Mouse (Mus musculus) left cerebral cortex, adult 2 months (tissue): ENCODE measurements around the gene Dpysl5. TPM values are rescaled to one million over a fixed set of nuclear protein-coding genes. Genes with fewer than 3 reads are reported as not detected.

Experiments
- DNase-seq, 2 experiments: peaks; one replicate each; pipeline ENCODE4 v3.0.0; 2021 to 2022; ENCODE audit warnings: low spot score in 2 of 2, mixed read lengths in 1 of 2; ENCODE audit errors: extremely low spot score in 1 of 2
- H3K27ac ChIP-seq: fragments of 200-600 bp; 2 replicates; pipeline ENCODE4 v1.8.1; 2022
- H3K4me3 ChIP-seq: fragments of 200-600 bp; 2 replicates; pipeline ENCODE4 v1.8.1; 2022
- CTCF ChIP-seq: fragments of 200-600 bp; IDR thresholded peaks from 2 replicates; pipeline ENCODE4 v1.8.1; 2022; ENCODE audit warnings: antibody characterized with exemption, mild to moderate bottlenecking, moderate library complexity
- intact Hi-C: fragments of 180-260 bp; cut with DNase I; formaldehyde crosslinking; loops from one replicate; pipeline ENCODE4 v1.15.1; 2025
- total RNA-seq, 2 experiments: library from RNA; stranded (reverse); gene quantifications; 2 replicates each; pipeline ENCODE4 v1.2.3; 2021

Gene Dpysl5
- total RNA-seq, 2 experiments from 2014 or later, result 21.2 to 27.3 TPM

- DNase-seq, result peak; percentile 14 to 21
- H3K4me3 ChIP-seq, result peak overlapping the region; percentile 60
- TF ChIP-seq CTCF, result no peak
- intact Hi-C loops, result loop anchor here (10.0 kb wide), 1 partner anchor 172 kb away; the partner anchor contains the start of gene Agbl5
- peak overlapping the region; percentile 48 for H3K27ac ChIP-seq
Observed at GRCm38 (mm10) chr5:30712441-30713298, 1.3 kb downstream of the Dpysl5 start.

- intact Hi-C loops, result loop anchor here (10.0 kb wide), 1 partner anchor 172 kb away; the partner anchor contains the start of gene Agbl5
- H3K27ac ChIP-seq, result no peak overlapping the region
- DNase-seq, result peak in 1 of 2 experiments; percentile 20
- peak overlapping the region; percentile 60 for H3K4me3 ChIP-seq
- no peak for TF ChIP-seq CTCF
Observed at GRCm38 (mm10) chr5:30713299-30713675, 1.9 kb downstream of the Dpysl5 start.

- no peak for TF ChIP-seq CTCF
- DNase-seq, result no peak
- Histone ChIP-seq H3K27ac (no peak overlapping the region), H3K4me3 (peak overlapping the region; percentile 60)
- intact Hi-C loops, result loop anchor here (10.0 kb wide), 1 partner anchor 171 kb away; the partner anchor contains the start of gene Agbl5
Observed at GRCm38 (mm10) chr5:30713691-30714090, 2.3 kb downstream of the Dpysl5 start.

- no peak overlapping the region for H3K27ac ChIP-seq
- H3K4me3 ChIP-seq, result no peak overlapping the region
- intact Hi-C loops, result loop anchor here (10.0 kb wide), 1 partner anchor 168 kb away; the partner anchor contains the start of gene Agbl5
- DNase-seq, result no peak
- no peak for TF ChIP-seq CTCF
Observed at GRCm38 (mm10) chr5:30716311-30716710, 4.9 kb downstream of the Dpysl5 start.

GRCm38 (mm10) chr5:30717506-30717905, 6.1 kb downstream of the Dpysl5 start:
- intact Hi-C loops, result loop anchor here (10.0 kb wide), 1 partner anchor 167 kb away; the partner anchor contains the start of gene Agbl5

GRCm38 (mm10) chr5:30717991-30718703, 6.8 kb downstream of the Dpysl5 start:
- Histone ChIP-seq H3K27ac (no peak overlapping the region), H3K4me3 (no peak overlapping the region)
- no peak for DNase-seq
- TF ChIP-seq CTCF, result no peak
- intact Hi-C loops, result loop anchor here (10.0 kb wide), 1 partner anchor 167 kb away; the partner anchor contains the start of gene Agbl5

More at GRCm38 (mm10) chr5:30717506-30717905, 6.1 kb downstream of the Dpysl5 start:
- no peak for TF ChIP-seq CTCF
- H3K4me3 ChIP-seq, result no peak overlapping the region
- no peak for DNase-seq
- H3K27ac ChIP-seq, result no peak overlapping the region

- DNase-seq, result no peak
- intact Hi-C loops, result no loop called here
- no peak overlapping the region for H3K4me3 ChIP-seq
- no peak overlapping the region for H3K27ac ChIP-seq
- TF ChIP-seq CTCF, result no peak
Observed at GRCm38 (mm10) chr5:30721935-30722334, 10.6 kb downstream of the Dpysl5 start.

GRCm38 (mm10) chr5:30726151-30726693, 14.9 kb downstream of the Dpysl5 start:
- no peak for TF ChIP-seq CTCF
- H3K27ac ChIP-seq, result no peak overlapping the region
- H3K4me3 ChIP-seq, result no peak overlapping the region
- intact Hi-C loops, result no loop called here
- no peak for DNase-seq

- H3K27ac ChIP-seq, result no peak overlapping the region
- H3K4me3 ChIP-seq, result no peak overlapping the region
- no peak for DNase-seq
- no peak for TF ChIP-seq CTCF
- intact Hi-C loops, result no loop called here
Observed at GRCm38 (mm10) chr5:30732511-30732910, 21.1 kb downstream of the Dpysl5 start.

GRCm38 (mm10) chr5:30734666-30735065, 23.3 kb downstream of the Dpysl5 start:
- no peak overlapping the region for H3K4me3 ChIP-seq
- no peak for DNase-seq
- no peak overlapping the region for H3K27ac ChIP-seq
- intact Hi-C loops, result no loop called here
- TF ChIP-seq CTCF, result no peak

GRCm38 (mm10) chr5:30738127-30738828, 26.9 kb downstream of the Dpysl5 start:
- intact Hi-C loops, result no loop called here
- peak in 1 of 2 experiments; percentile 15 for DNase-seq
- no peak for TF ChIP-seq CTCF
- Histone ChIP-seq H3K4me3 (no peak overlapping the region), H3K27ac (no peak overlapping the region)
